ENCODE assay signal across 10 mouse cellular contexts in the genomic region with DNA sequence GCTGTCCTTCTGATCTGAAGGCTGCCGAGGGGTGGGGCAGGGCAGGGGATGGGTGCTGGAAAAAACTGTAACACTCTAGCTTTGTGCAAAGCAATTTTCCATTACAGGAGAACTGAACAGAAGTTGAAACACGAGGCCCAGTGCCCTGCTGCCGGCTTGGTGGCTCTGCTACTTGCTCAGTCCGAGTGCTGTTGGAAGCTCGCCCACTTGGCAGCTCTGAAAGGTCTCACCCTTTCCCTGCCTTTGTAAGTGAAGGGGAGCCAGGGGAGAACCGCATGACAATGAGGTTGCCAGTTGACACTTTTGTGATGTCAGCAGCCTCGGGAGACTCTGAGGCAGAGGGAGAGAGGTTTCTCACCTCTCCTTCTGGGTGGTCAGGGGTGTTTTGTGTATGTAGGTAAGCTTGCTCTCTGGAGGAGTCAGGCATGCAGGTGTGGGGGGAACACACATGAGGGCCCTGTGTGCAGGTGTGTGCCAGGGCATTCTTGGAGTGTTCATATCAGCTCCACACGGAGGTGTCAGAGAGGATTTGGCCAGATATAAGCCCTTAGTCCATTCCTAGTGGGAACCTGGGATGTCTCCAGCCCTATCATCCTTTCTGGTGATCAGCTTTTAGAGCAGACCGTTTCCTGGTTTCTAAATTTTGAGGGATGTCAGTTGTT. TPM values are rescaled to one million over a fixed set of nuclear protein-coding genes. Genes with fewer than 3 reads are reported as not detected.
A peak's percentile ranks its signal among the peaks of the same experiment; 100 is the strongest.
DNase-seq lines count a peak whose midpoint lies in the region; ATAC-seq lines count a peak whose summit lies in the region.
"Had no signal": no experiment of that assay in that cellular context is flagged by ENCODE, and none has a peak within 500 bp of the region (broad histone marks: within the 10 kb centered on the region; RNA-seq: fewer than 3 reads in every experiment).

A gene (minus strand): TSS at position 16 of the 662 bp plus-strand sequence.

- no peak within 1 kb of the TSS for H3K4me3 ChIP-seq in hindbrain, embryonic 15.5 days
- no peak within 1 kb of the TSS for H3K4me3 ChIP-seq in hindbrain, embryonic 11.5 days (ENCODE audit: low read depth, low read length)
- H3K4me3 ChIP-seq in lung, embryonic 15.5 days, result no peak within 1 kb of the TSS
- H3K4me3 ChIP-seq: embryonic facial prominence, embryonic 15.5 days; liver, embryonic 13.5 days had no signal

- 29% methylated on average over 9 of the region's 9 CpGs for WGBS in hindbrain, embryonic 15.5 days
- WGBS in hindbrain, embryonic 11.5 days, result 36% methylated on average over 9 of the region's 9 CpGs
- WGBS in lung, embryonic 15.5 days, result 16% methylated on average over 9 of the region's 9 CpGs

- no peak within 1 kb of the TSS for H3K9ac ChIP-seq in hindbrain, embryonic 15.5 days
- H3K9ac ChIP-seq in hindbrain, embryonic 11.5 days (ENCODE audit: low read depth, low read length), result no peak within 1 kb of the TSS
- no peak within 1 kb of the TSS for H3K9ac ChIP-seq in lung, embryonic 15.5 days
- H3K9ac ChIP-seq: embryonic facial prominence, embryonic 15.5 days; liver, embryonic 13.5 days had no signal

- no peaks in the 10 kb centered on the region for H3K9me3 ChIP-seq in hindbrain, embryonic 15.5 days
- H3K9me3 ChIP-seq in hindbrain, embryonic 11.5 days (ENCODE audit: control insufficient read depth, low read length), result no peaks in the 10 kb centered on the region
- no peaks in the 10 kb centered on the region for H3K9me3 ChIP-seq in lung, embryonic 15.5 days
- H3K9me3 ChIP-seq: embryonic facial prominence, embryonic 15.5 days; liver, embryonic 13.5 days had no signal

- peaks cover 7% of the 10 kb centered on the region; the same call in 1 of the 2 replicates for H3K4me1 ChIP-seq in hindbrain, embryonic 15.5 days (replicated peaks)
- H3K4me1 ChIP-seq in hindbrain, embryonic 11.5 days (replicated peaks; ENCODE audit: control insufficient read depth, insufficient read depth, low read length), result no peaks in the 10 kb centered on the region
- peaks cover 12% of the 10 kb centered on the region for H3K4me1 ChIP-seq in lung, embryonic 15.5 days
- H3K4me1 ChIP-seq: embryonic facial prominence, embryonic 15.5 days; liver, embryonic 13.5 days had no signal

- H3K27ac ChIP-seq in hindbrain, embryonic 15.5 days (replicated peaks), result no peak within 1 kb of the TSS
- H3K27ac ChIP-seq in hindbrain, embryonic 11.5 days (ENCODE audit: low read depth, low read length), result no peak within 1 kb of the TSS
- H3K27ac ChIP-seq in lung, embryonic 15.5 days, result no peak within 1 kb of the TSS
- H3K27ac ChIP-seq: embryonic facial prominence, embryonic 15.5 days; liver, embryonic 13.5 days had no signal

- intact Hi-C loops in heart, postnatal 25 days (cut with DNase I), result no loop called here

- no peak within 1 kb of the TSS for H3K4me2 ChIP-seq in hindbrain, embryonic 15.5 days
- H3K4me2 ChIP-seq in hindbrain, embryonic 11.5 days (replicated peaks; ENCODE audit: low read depth, low read length), result no peak within 1 kb of the TSS
- no peak within 1 kb of the TSS for H3K4me2 ChIP-seq in lung, embryonic 15.5 days
- H3K4me2 ChIP-seq: embryonic facial prominence, embryonic 15.5 days; liver, embryonic 13.5 days had no signal

- no peaks in the 10 kb centered on the region for H3K36me3 ChIP-seq in hindbrain, embryonic 15.5 days
- no peaks in the 10 kb centered on the region for H3K36me3 ChIP-seq in hindbrain, embryonic 11.5 days (ENCODE audit: control insufficient read depth, insufficient read depth, low read length)
- H3K36me3 ChIP-seq in lung, embryonic 15.5 days, result no peaks in the 10 kb centered on the region
- H3K36me3 ChIP-seq: embryonic facial prominence, embryonic 15.5 days; liver, embryonic 13.5 days had no signal

- no peaks in the 10 kb centered on the region for H3K27me3 ChIP-seq in hindbrain, embryonic 15.5 days
- no peaks in the 10 kb centered on the region for H3K27me3 ChIP-seq in hindbrain, embryonic 11.5 days (ENCODE audit: control insufficient read depth, insufficient read depth, low read length)
- no peaks in the 10 kb centered on the region for H3K27me3 ChIP-seq in lung, embryonic 15.5 days
- H3K27me3 ChIP-seq: embryonic facial prominence, embryonic 15.5 days; liver, embryonic 13.5 days had no signal

- DNase-seq in hindbrain, embryonic 11.5 days (ENCODE audit: low spot score), result no peak
- peak; percentile 31 to 42 for DNase-seq in adrenal gland, adult 18-20 months (ENCODE audit: low spot score in 2 of 2)
- peak; percentile 83 to 84 for DNase-seq in cerebellum, postnatal 36 days
- DNase-seq in heart, postnatal 25 days (ENCODE audit: low spot score), result peak; percentile 56
- DNase-seq in natural killer cell, adult 2 months (ENCODE audit: low spot score in 2 of 2), result no peak
- no peak for DNase-seq in c-Kit-positive CD71-positive TER-119-positive erythroid progenitor cells, embryonic 14.5 days (ENCODE audit: low spot score)
- DNase-seq: liver, embryonic 13.5 days had no signal

- ATAC-seq in hindbrain, embryonic 15.5 days (ENCODE audit: low FRiP score, low read depth), result peak; percentile 74; the same call in 1 of the 2 replicates
- ATAC-seq in hindbrain, embryonic 11.5 days (ENCODE audit: low FRiP score), result no peak
- 0 out of 2 replicates have a peak, but pooled peaks have one; percentile 40 for ATAC-seq in lung, embryonic 15.5 days (ENCODE audit: borderline replicate concordance, extremely low read depth, low FRiP score, low TSS enrichment)

RNA-seq across cellular contexts. Expression of the gene that starts here (rescaled TPM):
- 0.14 TPM in 1 of 2 replicates, not detected in the other for polyA plus RNA-seq in hindbrain, embryonic 15.5 days (2015; fragmentation: Nextera tagmentation; extraction: Ambion mirVana)
- not detected in 2 replicates for polyA plus RNA-seq in hindbrain, embryonic 11.5 days (2014; fragmentation: Nextera tagmentation; extraction: Ambion mirVana)
- 1 to 10 TPM in 1 of 2 experiments, not detected in 1; 1.2 TPM for total RNA-seq in adrenal gland, adult 18-20 months (2021)
- total RNA-seq in heart, postnatal 25 days (2021), result 1 to 10 TPM in 1 of 2 experiments, under 1 TPM in 1; 0.75 to 2.1 TPM
- 0.33 and 0.42 TPM in 2 replicates for polyA plus RNA-seq in lung, embryonic 15.5 days (2015; fragmentation: Nextera tagmentation; extraction: Ambion mirVana)
- polyA plus RNA-seq: embryonic facial prominence, embryonic 15.5 days; liver, embryonic 13.5 days had no signal

Comparison
In these comparisons a context has a peak if more than half of its experiments do, and no peak if none do; other contexts are left out.
1. Peak in ATAC-seq in hindbrain, embryonic 15.5 days; RNA of the gene not detected or under 1 TPM.
2. Peak in ATAC-seq in lung, embryonic 15.5 days; RNA of the gene not detected or under 1 TPM.
3. DNase-seq: peak in adrenal gland, adult 18-20 months (2 of 2), cerebellum, postnatal 36 days (2 of 2) and heart, postnatal 25 days (single experiment); none in hindbrain, embryonic 11.5 days (single experiment), natural killer cell, adult 2 months (0 of 2) and c-Kit-positive CD71-positive TER-119-positive erythroid progenitor cells, embryonic 14.5 days (single experiment).